Mouse (Mus musculus): ENCODE measurements around the gene Dmxl2.

The Dmxl2 gene

DNA sequence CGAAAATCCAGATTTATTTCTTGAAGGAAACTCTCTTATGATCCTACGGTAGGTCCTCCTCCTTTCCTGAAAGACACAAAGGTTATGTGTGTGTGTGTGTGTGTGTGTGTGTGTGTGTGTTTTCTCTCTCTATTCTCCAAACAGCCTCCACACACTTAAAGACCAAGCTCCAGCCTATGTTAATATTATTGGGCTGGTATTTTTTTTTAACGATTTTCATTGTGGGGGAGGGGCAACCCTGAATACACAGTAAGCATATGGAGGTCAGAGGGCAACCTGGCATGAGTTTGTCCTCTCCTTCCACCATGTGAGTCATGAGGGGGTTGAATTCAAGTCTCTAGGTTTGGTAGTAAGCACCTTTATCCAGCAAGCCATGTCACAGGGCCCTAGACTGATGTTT, 1.6 kb downstream of the Dmxl2 start:
- no peak for DNase-seq (ENCODE audit: low read depth, low spot score)

DNA sequence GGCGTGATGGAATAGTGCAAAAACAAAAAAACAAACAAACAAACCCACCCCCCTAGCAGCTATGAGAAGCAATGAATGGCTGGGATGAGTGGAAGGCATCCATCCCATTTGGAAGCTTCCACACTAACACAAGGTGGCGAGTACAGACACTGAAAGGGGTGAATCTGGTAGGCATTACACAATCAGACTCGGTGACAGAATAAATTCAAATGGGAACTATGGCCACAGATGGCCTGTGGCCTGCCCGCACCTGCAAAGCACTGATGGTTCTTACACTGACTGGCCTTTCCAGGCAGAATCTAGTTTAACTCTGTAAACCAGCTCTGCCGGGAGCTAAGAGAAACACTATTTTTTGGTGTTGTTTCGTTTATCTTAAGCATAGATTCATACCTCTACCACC, 2.1 kb downstream of the Dmxl2 start:
- no peak for DNase-seq (ENCODE audit: low read depth, low spot score)

- DNase-seq (ENCODE audit: low read depth, low spot score), result no peak
Observed at GRCm38 (mm10) chr9:54490431-54490830, 11.0 kb downstream of the Dmxl2 start.

DNA sequence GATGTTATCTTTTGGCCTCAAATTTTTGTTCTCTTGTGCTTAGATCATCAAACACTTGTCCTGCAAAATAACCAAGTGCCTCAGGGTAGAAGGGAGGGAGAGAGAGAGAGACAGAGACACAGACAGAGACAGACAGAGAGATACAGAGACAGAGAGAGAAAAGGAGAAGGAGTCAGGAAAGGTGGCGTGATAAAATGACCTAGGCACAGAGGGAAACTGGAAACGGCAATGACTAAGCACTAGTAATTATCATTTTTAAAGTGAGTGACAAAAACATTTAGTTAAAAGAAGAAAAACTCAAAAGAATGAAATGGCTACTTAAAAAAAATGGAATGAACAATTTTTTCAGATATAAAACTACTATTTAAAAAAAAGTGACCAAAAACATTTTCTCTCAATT, 11.8 kb downstream of the Dmxl2 start:
- DNase-seq (ENCODE audit: low read depth, low spot score), result no peak

- no peak for DNase-seq (ENCODE audit: low read depth, low spot score)
Observed at GRCm38 (mm10) chr9:54484927-54485326, 16.5 kb downstream of the Dmxl2 start.

DNA sequence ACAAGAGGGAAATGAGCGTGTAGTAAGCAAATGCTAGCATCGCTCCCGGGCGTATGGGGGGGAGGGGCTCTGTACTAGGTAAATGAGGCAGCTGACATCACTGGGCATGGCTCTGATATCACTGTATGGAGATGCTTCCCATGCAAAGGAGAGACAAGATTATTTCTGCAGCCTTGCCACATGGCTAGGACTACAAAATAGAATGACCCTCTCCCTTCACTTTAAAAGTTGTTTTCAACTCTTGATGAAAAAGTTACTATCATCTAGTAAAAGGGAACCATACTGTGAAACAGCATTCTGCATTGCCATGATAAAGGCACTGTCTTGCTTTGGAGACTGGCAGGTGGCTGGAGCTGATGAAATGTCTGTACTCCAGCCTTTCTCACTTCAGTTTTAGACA, 18.2 kb downstream of the Dmxl2 start:
- DNase-seq (ENCODE audit: low read depth, low spot score), result no peak

- DNase-seq (ENCODE audit: low read depth, low spot score), result no peak
Observed at GRCm38 (mm10) chr9:54482763-54483162, 18.7 kb downstream of the Dmxl2 start.

- DNase-seq (ENCODE audit: low read depth, low spot score), result no peak
Observed at GRCm38 (mm10) chr9:54479054-54479453, 22.4 kb downstream of the Dmxl2 start.

DNA sequence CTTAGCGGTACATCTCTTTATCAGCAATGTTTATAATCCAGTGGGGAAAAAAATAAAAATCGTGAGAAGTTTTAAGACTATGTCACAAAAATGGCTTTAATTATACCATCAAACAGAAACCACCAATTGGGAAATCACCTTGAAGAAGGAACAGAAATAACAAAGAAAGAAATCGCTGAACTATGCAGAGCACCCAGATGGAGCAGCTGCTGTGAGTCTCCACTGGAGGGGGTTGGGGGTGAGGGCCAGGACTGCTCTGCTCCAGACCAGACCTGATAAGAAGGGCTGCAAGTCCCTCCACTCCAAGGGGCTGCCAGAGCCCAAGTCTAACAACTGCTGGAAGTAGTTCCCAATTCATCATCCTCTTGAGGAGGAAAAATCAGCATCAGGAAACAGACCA, 23.3 kb downstream of the Dmxl2 start:
- DNase-seq (ENCODE audit: low read depth, low spot score), result no peak

GRCm38 (mm10) chr9:54474546-54474945, 26.9 kb downstream of the Dmxl2 start:
- no peak for DNase-seq (ENCODE audit: low read depth, low spot score)

DNA sequence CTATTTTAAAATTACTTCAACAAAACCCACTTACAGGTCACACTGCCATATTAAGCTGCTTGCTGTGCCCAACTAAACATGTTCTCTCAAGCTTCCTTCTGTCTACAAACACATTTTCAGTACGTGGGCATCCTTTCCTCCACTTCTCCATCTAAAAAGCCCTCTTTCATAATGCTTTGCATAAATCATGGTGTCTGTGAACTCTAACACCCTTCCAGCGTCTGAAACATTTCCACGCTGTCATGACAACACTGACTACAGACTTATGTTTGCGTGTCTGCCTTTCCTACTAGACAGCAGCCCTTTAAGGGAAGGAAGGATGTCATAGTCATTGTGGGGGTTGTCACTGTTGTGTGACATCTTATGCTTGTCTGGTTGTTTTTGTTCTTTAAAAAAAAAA, 27.4 kb downstream of the Dmxl2 start:
- no peak for DNase-seq (ENCODE audit: low read depth, low spot score)

- DNase-seq (ENCODE audit: low read depth, low spot score), result no peak
Observed at GRCm38 (mm10) chr9:54472784-54473183, 28.6 kb downstream of the Dmxl2 start.

DNA sequence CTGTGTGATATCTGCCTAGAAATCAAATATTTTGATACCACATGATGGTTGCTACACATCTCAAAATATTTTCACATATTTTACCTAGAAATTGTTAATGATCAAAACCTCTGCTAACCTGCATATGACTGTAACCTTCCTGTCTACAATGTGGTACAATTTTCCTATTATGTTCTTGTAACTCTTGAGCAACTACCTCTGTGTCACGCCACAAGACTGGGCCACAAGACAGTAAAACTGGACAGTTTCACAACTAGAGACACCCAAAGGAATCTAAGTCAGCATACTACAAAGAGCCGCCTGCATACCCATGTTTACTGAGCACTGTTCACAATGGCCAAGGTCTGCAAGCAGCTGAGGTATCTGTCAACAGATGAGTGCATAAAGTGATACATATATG, 32.1 kb downstream of the Dmxl2 start:
- no peak for DNase-seq (ENCODE audit: low read depth, low spot score)

- DNase-seq (ENCODE audit: low read depth, low spot score), result no peak
Observed at GRCm38 (mm10) chr9:54467433-54467933, 33.9 kb downstream of the Dmxl2 start.

GRCm38 (mm10) chr9:54463483-54464054, 37.9 kb downstream of the Dmxl2 start:
- DNase-seq (ENCODE audit: low read depth, low spot score), result no peak

DNA sequence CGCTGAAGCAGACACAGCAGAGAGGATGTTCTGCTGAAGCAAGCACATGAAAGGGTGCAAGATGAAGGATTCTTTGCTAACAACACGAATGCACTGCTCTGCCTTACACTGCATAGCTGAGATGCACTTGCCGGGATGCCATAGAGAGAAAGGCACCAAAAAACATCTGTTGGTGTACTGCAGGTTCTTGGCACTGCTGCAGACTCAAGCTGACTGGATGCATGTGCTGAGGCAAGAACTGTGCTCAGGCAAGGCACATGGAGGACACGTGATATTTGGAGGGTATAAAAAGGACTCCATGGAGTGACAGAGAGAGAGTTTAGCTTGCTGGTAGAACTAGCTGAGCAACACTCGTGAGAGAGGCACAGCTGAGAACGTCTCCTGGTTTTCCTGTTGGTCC, 62.4 kb downstream of the Dmxl2 start:
- no peak for DNase-seq (ENCODE audit: low read depth, low spot score)

GRCm38 (mm10) chr9:54438246-54438645, 63.2 kb downstream of the Dmxl2 start:
- DNase-seq (ENCODE audit: low read depth, low spot score), result peak; percentile 8

GRCm38 (mm10) chr9:54416238-54416637, 85.2 kb downstream of the Dmxl2 start:
- no peak for DNase-seq (ENCODE audit: low read depth, low spot score)

GRCm38 (mm10) chr9:54356756-54357155, 144.7 kb downstream of the Dmxl2 start:
- no peak for DNase-seq (ENCODE audit: low read depth, low spot score)

- DNase-seq (ENCODE audit: low read depth, low spot score), result no peak
Observed at GRCm38 (mm10) chr9:54342026-54342425, 159.4 kb downstream of the Dmxl2 start.

DNA sequence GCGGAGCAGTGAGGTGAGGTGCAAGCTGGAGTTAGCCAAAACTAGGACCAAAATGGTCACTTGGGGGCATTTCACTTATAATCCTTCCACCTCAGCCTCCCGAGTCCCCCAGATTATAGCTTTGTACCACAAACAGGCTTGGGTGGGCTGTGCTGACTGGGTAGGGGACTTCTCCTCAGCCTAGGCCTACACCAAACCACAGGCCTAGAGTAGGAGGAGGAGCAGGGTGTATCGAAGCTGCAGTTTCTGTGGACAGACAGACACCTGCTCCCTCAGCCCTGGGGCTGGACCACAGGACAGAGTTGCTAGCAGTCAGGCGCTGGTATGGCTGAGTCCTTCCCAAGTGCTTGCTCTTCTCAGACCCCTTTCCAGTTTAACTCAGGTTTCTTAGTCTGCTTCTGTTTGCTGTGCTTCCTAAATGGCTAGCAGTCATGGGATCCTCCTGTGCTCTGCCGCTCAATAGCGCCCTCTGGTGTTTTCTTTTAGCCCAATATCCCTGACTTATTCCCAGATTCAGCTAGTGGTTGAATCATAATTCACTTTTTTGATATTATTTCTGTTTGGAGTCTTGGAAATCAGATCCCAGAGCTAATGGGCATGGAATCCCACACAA, 164.8 kb downstream of the Dmxl2 start:
- peak; percentile 28 for DNase-seq (ENCODE audit: low read depth, low spot score)

DNA sequence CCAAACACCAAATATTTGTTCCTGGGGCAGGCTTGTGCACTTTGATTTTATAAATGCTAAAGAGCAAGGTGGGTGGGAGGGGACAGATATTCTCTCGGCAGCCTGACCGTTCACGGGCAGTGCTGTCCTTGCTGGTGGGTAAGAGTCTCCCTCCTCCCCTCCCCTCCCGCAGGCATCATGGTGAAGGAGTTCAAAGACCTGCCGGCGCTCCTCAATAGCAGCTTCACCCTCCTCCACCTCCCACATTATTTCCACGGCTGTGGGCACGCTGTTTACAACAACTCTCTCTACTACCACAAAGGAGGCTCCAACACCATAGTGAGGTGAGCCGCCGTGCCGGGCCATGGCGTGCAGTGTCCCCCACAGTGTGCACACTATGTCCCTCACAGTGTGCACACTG, 165.8 kb downstream of the Dmxl2 start:
- DNase-seq (ENCODE audit: low read depth, low spot score), result no peak

- DNase-seq (ENCODE audit: low read depth, low spot score), result no peak
Observed at GRCm38 (mm10) chr9:54329201-54329600, 172.2 kb downstream of the Dmxl2 start.

DNA sequence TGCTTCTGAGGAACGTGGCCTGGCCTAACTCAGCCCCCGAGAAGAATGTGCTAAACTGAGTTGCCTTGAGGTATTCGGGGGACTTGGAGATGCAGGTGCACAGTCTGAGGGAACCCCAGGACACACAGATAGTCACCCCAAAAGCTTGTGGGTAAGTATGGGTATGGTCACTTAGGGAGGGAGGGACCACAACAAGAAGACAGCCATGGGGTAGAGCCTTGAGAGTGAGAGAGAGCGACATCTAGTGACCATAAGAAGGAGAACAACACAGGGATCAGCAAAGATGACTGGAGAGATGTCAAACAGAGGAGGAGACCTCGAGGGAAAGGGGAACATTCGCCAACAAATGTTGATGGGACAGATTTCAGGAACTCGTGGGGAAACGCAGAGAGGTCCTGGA, 178.0 kb downstream of the Dmxl2 start:
- DNase-seq (ENCODE audit: low read depth, low spot score), result no peak

Data from retina, adult 2 months (tissue).